Mouse (Mus musculus): Measurements from ENCODE around the gene Otulinl. TPM values are rescaled to one million over a fixed set of nuclear protein-coding genes. Genes with fewer than 3 reads are reported as not detected.

Otulinl gene
- polyA plus RNA-seq, 1 experiment from 2014 or later = 11.0 TPM

DNA sequence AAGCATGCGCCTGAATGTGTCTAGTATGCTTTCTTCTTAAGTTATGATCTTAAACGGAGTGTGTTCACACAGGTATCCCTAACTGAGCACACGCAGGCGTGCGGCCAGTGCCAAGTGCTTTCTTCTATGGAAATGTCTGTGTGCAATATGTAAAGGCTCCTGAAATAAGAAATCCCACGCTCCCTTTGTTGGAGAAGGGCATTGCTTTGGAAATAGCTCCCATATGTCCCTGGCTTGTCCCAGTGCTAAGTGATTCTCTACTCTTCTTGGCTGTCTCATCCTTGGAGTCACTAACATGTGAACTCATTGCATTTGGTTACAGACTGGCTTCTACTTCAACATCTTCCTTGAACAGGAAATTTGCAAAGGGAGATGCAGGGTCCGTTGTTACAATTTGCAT is 3.4 kb upstream of the Otulinl start:
- H3K27ac ChIP-seq (ENCODE audit: low read length) = no peak overlapping the region
- no peak overlapping the region for H3K4me3 ChIP-seq (ENCODE audit: low read length)
- H3K27me3 ChIP-seq (replicated peaks; ENCODE audit: control insufficient read depth, insufficient read depth, low read length) = no peaks in the 10 kb centered on the region
- H3K36me3 ChIP-seq (ENCODE audit: control insufficient read depth, insufficient read depth, low read length) = no peaks in the 10 kb centered on the region
- 84% methylated on average over 7 of the region's 7 CpGs for WGBS
- ATAC-seq = no peak
- peaks cover 7% of the 10 kb centered on the region for H3K4me1 ChIP-seq (ENCODE audit: control insufficient read depth, insufficient read depth, low read length)
- H3K9me3 ChIP-seq (ENCODE audit: control insufficient read depth, low read length) = no peaks in the 10 kb centered on the region
- H3K4me2 ChIP-seq (ENCODE audit: low read depth, low read length) = no peak overlapping the region
- no peak overlapping the region for H3K9ac ChIP-seq (ENCODE audit: low read depth, low read length)

DNA sequence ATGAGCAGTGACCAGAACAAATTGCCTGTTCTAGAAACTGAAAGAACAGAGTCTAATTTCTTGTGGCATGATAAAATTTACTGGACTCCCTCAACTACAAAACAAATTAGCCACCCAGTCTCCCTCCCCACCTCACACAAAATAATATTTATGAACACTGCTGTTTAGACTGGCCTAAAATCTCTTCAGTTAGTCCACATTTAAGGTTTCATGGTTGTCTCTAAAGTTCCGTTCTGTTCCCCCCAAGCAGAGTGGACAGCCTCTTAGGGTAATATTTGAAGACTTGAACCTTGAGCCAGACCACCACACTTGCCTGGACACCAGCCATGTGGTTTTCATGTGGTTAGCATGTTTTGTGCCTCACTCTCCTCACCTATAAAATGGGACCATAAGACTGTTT is 1.8 kb upstream of the Otulinl start:
- Histone ChIP-seq H3K9me3 (ENCODE audit: control insufficient read depth, low read length) (no peaks in the 10 kb centered on the region), H3K4me2 (ENCODE audit: low read depth, low read length) (no peak overlapping the region), H3K36me3 (ENCODE audit: control insufficient read depth, insufficient read depth, low read length) (no peaks in the 10 kb centered on the region), H3K9ac (ENCODE audit: low read depth, low read length) (no peak overlapping the region), H3K27ac (ENCODE audit: low read length) (no peak overlapping the region), H3K4me1 (ENCODE audit: control insufficient read depth, insufficient read depth, low read length) (peaks cover 7% of the 10 kb centered on the region), H3K4me3 (ENCODE audit: low read length) (no peak overlapping the region), H3K27me3 (replicated peaks; ENCODE audit: control insufficient read depth, insufficient read depth, low read length) (no peaks in the 10 kb centered on the region)
- 72% methylated on average over 1 of the region's 1 CpGs for WGBS
- no peak for ATAC-seq

DNA sequence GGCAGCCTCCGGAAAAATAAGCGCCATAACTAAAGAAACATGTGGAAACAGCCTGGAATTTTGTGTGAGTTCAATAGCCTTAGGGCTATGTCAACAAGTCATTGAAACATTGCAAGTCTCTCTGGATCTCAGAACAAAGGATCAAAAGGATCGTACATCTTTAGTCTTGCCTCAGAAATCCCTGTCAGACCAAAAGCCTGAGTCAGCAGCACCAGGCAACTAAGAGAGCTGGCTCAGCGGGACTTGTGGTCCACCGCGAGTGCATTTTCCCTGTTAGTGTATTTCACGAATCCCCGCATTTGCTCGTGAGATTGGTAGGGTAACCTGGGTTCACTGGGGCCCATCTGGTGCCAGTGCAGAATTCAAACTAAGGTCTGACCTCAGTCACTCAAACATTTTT is 1.2 kb upstream of the Otulinl start:
- H3K36me3 ChIP-seq (ENCODE audit: control insufficient read depth, insufficient read depth, low read length) = no peaks in the 10 kb centered on the region

DNA sequence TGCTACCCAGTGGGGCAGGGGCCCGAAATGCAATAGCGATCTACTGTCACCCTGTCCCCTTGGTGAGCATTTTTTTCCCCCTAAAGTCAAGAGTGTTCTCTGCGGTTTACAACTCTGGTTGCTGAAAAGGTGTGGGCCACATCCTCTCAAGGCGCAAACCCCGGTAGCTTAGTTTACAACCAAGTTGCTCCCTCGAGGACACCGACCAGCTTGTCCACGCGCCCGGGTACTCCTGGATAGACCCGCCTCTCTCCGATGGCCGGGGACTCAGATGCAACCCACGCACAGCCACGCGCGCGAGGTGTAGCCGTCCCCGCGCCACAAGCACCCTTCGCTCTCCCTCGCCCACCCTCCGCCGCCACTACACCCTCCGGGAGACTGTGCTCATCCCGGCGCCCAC is 382 bp downstream of the Otulinl start:
- peak overlapping the region; percentile 76 for H3K9ac ChIP-seq (ENCODE audit: low read depth, low read length)
- peak overlapping the region; percentile 72 for H3K4me3 ChIP-seq (ENCODE audit: low read length)
- WGBS = 2% methylated on average over 28 of the region's 28 CpGs
- no peak overlapping the region for H3K27ac ChIP-seq (ENCODE audit: low read length)
- peak overlapping the region; percentile 91 for H3K4me2 ChIP-seq (ENCODE audit: low read depth, low read length)
- peak; percentile 42; the same call in 1 of the 2 replicates for ATAC-seq
- no peaks in the 10 kb centered on the region for H3K27me3 ChIP-seq (replicated peaks; ENCODE audit: control insufficient read depth, insufficient read depth, low read length)
- H3K4me1 ChIP-seq (ENCODE audit: control insufficient read depth, insufficient read depth, low read length) = peaks cover 7% of the 10 kb centered on the region
- H3K36me3 ChIP-seq (ENCODE audit: control insufficient read depth, insufficient read depth, low read length) = no peaks in the 10 kb centered on the region
- H3K9me3 ChIP-seq (ENCODE audit: control insufficient read depth, low read length) = no peaks in the 10 kb centered on the region

More for the DNA sequence above, 1.2 kb upstream of the Otulinl start:
- Histone ChIP-seq H3K27me3 (replicated peaks; ENCODE audit: control insufficient read depth, insufficient read depth, low read length) (no peaks in the 10 kb centered on the region), H3K27ac (ENCODE audit: low read length) (no peak overlapping the region; the same call in 1 of the 2 replicates), H3K9me3 (ENCODE audit: control insufficient read depth, low read length) (no peaks in the 10 kb centered on the region), H3K4me1 (ENCODE audit: control insufficient read depth, insufficient read depth, low read length) (peaks cover 7% of the 10 kb centered on the region), H3K9ac (ENCODE audit: low read depth, low read length) (no peak overlapping the region), H3K4me2 (ENCODE audit: low read depth, low read length) (no peak overlapping the region), H3K4me3 (ENCODE audit: low read length) (no peak overlapping the region)
- ATAC-seq = no peak
- 43% methylated on average over 9 of the region's 9 CpGs for WGBS

DNA sequence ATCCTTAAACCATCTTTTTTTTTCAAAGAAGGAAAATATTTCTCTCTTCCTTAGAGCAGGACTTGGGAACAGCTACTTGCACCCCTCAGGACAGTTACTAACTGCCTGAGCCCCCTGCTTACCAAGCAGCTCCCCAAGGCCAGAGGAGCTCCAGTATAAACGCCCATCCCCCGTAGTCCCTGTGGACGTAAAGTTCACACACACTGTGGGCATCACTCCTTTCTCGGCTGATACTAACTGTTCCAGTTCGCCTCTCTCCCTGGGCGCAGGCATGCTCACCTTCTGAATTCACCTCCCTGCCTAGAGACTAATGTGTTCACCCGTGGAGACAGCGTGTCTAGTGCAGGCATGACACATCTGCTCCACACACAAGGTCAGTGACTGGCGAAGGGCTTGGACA is 2.9 kb downstream of the Otulinl start:
- no peak for ATAC-seq
- Histone ChIP-seq H3K4me1 (ENCODE audit: control insufficient read depth, insufficient read depth, low read length) (peaks cover 7% of the 10 kb centered on the region), H3K4me3 (ENCODE audit: low read length) (no peak overlapping the region), H3K27ac (ENCODE audit: low read length) (no peak overlapping the region), H3K36me3 (ENCODE audit: control insufficient read depth, insufficient read depth, low read length) (no peaks in the 10 kb centered on the region), H3K9me3 (ENCODE audit: control insufficient read depth, low read length) (no peaks in the 10 kb centered on the region), H3K27me3 (replicated peaks; ENCODE audit: control insufficient read depth, insufficient read depth, low read length) (no peaks in the 10 kb centered on the region), H3K4me2 (ENCODE audit: low read depth, low read length) (no peak overlapping the region), H3K9ac (ENCODE audit: low read depth, low read length) (no peak overlapping the region)
- WGBS = 72% methylated on average over 9 of the region's 9 CpGs

DNA sequence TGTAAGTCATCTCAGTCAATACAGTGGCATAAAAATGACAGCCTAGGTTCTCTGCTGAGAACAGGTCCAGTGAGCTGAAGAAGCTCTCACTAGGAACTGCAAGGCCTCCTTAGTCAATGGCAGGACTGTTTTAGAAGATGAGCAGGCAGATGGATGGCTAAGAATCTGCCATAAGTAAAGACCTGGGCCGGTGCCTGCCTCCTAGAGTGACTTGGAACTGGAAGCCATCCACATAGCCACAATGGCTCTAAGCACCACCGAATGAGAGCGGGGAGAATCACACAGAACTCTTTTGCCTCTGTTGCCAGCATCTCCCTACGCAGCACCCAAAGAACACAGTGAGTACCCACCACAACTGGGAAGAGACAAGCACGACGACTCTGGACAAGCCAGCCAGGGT is 3.6 kb downstream of the Otulinl start:
- Histone ChIP-seq H3K9ac (ENCODE audit: low read depth, low read length) (no peak overlapping the region), H3K4me2 (ENCODE audit: low read depth, low read length) (no peak overlapping the region), H3K27ac (ENCODE audit: low read length) (no peak overlapping the region), H3K9me3 (ENCODE audit: control insufficient read depth, low read length) (no peaks in the 10 kb centered on the region), H3K27me3 (replicated peaks; ENCODE audit: control insufficient read depth, insufficient read depth, low read length) (no peaks in the 10 kb centered on the region), H3K4me1 (ENCODE audit: control insufficient read depth, insufficient read depth, low read length) (peaks cover 7% of the 10 kb centered on the region), H3K36me3 (ENCODE audit: control insufficient read depth, insufficient read depth, low read length) (no peaks in the 10 kb centered on the region), H3K4me3 (ENCODE audit: low read length) (no peak overlapping the region)
- 89% methylated on average over 6 of the region's 6 CpGs for WGBS
- no peak for ATAC-seq

DNA sequence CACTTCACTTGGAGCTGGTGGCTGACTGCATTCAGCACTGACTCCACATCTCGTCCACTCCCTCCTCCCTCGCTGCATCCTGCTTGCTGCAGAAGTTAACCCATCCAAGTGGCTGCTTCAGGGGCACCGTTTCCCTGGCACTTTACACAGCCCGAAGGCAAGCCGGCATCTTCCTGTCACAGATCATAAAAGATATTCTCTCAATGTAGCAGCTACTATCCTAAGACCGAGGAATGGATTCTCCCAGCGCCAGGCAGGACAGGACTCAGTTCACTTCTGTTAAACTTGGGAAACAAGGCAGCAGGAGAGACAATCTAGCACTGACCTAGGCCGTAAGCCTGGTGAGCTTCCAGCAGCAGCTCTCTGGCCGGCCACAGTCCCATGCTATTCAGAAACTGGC is 5.2 kb downstream of the Otulinl start:
- no peaks in the 10 kb centered on the region for H3K9me3 ChIP-seq (ENCODE audit: control insufficient read depth, low read length)
- no peaks in the 10 kb centered on the region for H3K27me3 ChIP-seq (replicated peaks; ENCODE audit: control insufficient read depth, insufficient read depth, low read length)
- ATAC-seq = no peak
- no peak overlapping the region for H3K9ac ChIP-seq (ENCODE audit: low read depth, low read length)
- H3K27ac ChIP-seq (ENCODE audit: low read length) = no peak overlapping the region
- peaks cover 7% of the 10 kb centered on the region for H3K4me1 ChIP-seq (ENCODE audit: control insufficient read depth, insufficient read depth, low read length)
- 62% methylated on average over 9 of the region's 9 CpGs for WGBS
- no peak overlapping the region for H3K4me2 ChIP-seq (ENCODE audit: low read depth, low read length)
- no peaks in the 10 kb centered on the region for H3K36me3 ChIP-seq (ENCODE audit: control insufficient read depth, insufficient read depth, low read length)
- no peak overlapping the region for H3K4me3 ChIP-seq (ENCODE audit: low read length)

DNA sequence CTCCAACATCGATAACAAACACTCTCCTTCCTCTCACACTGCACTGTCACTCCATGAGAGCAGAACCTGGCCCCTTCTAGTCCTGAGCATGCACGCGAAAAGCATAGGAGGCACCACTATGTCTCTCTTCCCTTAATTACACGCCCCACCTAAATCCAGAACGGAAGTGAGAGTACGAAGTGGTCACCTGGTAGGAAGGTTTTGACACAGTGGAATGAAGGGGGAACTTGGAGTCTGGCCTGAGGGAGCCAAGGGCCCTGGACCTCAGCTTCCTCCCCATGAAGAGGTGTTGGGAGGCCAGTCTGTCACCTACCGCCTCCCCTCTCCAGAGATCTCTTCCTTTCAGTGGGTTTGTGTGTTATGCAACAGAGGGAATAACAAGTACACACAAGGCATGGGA is 6.3 kb downstream of the Otulinl start:
- no peak overlapping the region for H3K4me3 ChIP-seq (ENCODE audit: low read length)
- ATAC-seq = no peak
- 90% methylated on average over 7 of the region's 7 CpGs for WGBS
- H3K27me3 ChIP-seq (replicated peaks; ENCODE audit: control insufficient read depth, insufficient read depth, low read length) = no peaks in the 10 kb centered on the region
- H3K27ac ChIP-seq (ENCODE audit: low read length) = no peak overlapping the region
- H3K9me3 ChIP-seq (ENCODE audit: control insufficient read depth, low read length) = no peaks in the 10 kb centered on the region
- H3K9ac ChIP-seq (ENCODE audit: low read depth, low read length) = no peak overlapping the region
- no peaks in the 10 kb centered on the region for H3K4me1 ChIP-seq (ENCODE audit: control insufficient read depth, insufficient read depth, low read length)
- no peaks in the 10 kb centered on the region for H3K36me3 ChIP-seq (ENCODE audit: control insufficient read depth, insufficient read depth, low read length)
- no peak overlapping the region for H3K4me2 ChIP-seq (ENCODE audit: low read depth, low read length)

DNA sequence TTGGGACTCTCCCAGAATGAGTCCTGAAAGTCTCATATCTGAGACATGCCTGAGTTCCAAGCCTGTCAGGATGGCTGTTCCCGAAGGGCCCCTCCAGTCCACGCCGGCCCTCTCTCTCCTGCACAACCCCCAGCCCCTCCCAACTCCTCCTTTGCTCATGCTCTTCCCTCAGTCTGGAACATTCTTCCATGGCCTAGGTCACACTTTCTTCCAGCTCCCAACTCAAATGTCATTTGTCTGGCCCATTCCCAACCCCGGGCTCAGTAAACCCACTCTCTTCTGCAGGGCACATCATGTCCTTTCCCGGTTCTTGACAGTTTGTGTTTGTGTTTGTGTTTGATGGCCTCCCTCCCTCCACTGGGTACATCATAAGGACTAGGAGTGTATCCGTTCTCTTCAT is 7.3 kb downstream of the Otulinl start:
- Histone ChIP-seq H3K4me3 (ENCODE audit: low read length) (no peak overlapping the region), H3K36me3 (ENCODE audit: control insufficient read depth, insufficient read depth, low read length) (no peaks in the 10 kb centered on the region), H3K27me3 (replicated peaks; ENCODE audit: control insufficient read depth, insufficient read depth, low read length) (no peaks in the 10 kb centered on the region), H3K4me1 (ENCODE audit: control insufficient read depth, insufficient read depth, low read length) (no peaks in the 10 kb centered on the region), H3K9me3 (ENCODE audit: control insufficient read depth, low read length) (no peaks in the 10 kb centered on the region), H3K9ac (ENCODE audit: low read depth, low read length) (no peak overlapping the region), H3K27ac (ENCODE audit: low read length) (no peak overlapping the region), H3K4me2 (ENCODE audit: low read depth, low read length) (no peak overlapping the region)
- WGBS = 73% methylated on average over 6 of the region's 6 CpGs
- no peak for ATAC-seq

DNA sequence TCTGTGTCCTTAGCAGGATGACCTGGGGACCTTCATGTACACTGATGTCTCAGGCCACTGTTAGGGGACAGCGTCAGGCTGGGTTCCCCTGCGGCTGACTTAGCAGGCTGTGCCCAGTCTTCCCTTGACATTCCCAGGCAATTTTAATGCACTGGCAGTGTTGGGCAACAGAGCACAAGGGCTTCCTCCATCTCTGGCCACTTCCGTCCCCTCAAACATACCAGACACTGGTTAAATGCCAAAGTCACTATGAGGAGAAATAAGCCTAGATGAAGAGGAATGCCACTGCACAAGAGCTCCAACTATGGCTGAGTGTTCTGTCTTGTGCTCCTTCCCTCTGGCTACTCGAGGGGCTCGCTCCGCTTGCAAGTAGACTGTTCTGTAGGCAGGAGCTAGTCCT is 8.2 kb downstream of the Otulinl start:
- Histone ChIP-seq H3K9me3 (ENCODE audit: control insufficient read depth, low read length) (no peaks in the 10 kb centered on the region), H3K4me3 (ENCODE audit: low read length) (no peak overlapping the region), H3K9ac (ENCODE audit: low read depth, low read length) (no peak overlapping the region), H3K4me2 (ENCODE audit: low read depth, low read length) (no peak overlapping the region), H3K36me3 (ENCODE audit: control insufficient read depth, insufficient read depth, low read length) (no peaks in the 10 kb centered on the region), H3K27ac (ENCODE audit: low read length) (no peak overlapping the region), H3K27me3 (replicated peaks; ENCODE audit: control insufficient read depth, insufficient read depth, low read length) (no peaks in the 10 kb centered on the region), H3K4me1 (ENCODE audit: control insufficient read depth, insufficient read depth, low read length) (no peaks in the 10 kb centered on the region)
- WGBS = 92% methylated on average over 6 of the region's 6 CpGs
- ATAC-seq = no peak
